Mouse (Mus musculus) neural tube, embryonic 10.5 days (tissue): ENCODE measurements around the gene Gm10112.

Experiments used
- DNase-seq: peaks from one replicate; pipeline ENCODE4 v3.0.0-alpha.2; 2017; ENCODE audit warnings: low spot score; ENCODE audit errors: extremely low spot score

The Gm10112 gene

GRCm38 (mm10) chrX:111168040-111168439, at the start of gene Gm10112:
Gene Gm10112, plus strand, starts transcription at chrX:111168340.
- no peak for DNase-seq

GRCm38 (mm10) chrX:111189574-111189973, 21.4 kb downstream of the Gm10112 start:
- no peak for DNase-seq

GRCm38 (mm10) chrX:111196376-111196775, 28.2 kb downstream of the Gm10112 start:
- DNase-seq = no peak

- DNase-seq = peak; percentile 21
These were observed 42.1 kb downstream of the Gm10112 start for GRCm38 (mm10) chrX:111210225-111210624.
